Mouse (Mus musculus) effector memory CD4-positive, alpha-beta T cell, adult 5 months (primary cell): ENCODE results near the gene Plch2. TPM values are rescaled to one million over a fixed set of nuclear protein-coding genes. Genes with fewer than 3 reads are reported as not detected.

Source experiments
- polyA plus RNA-seq: library from polyadenylated mRNA; unstranded; fragments of 100-300 nt; shearing (Covaris generic); gene quantifications from one replicate; pipeline ENCODE4 v1.2.1, GENCODE M21; 2017

The Plch2 gene
- polyA plus RNA-seq = not detected

GRCm38 (mm10) chr4:155056724-155057123 lies at the start of gene Plch2:
Plch2 (minus strand) TSS chr4:155056784.

GRCm38 (mm10) chr4:155086108-155087024 lies 29.8 kb upstream of the Plch2 start, which contains the start of the genes Rer1 and Morn1:
Rer1 (minus strand) TSS chr4:155086382.
Morn1 (plus strand) TSS chr4:155086577.

GRCm38 (mm10) chr4:155066834-155067522 lies 10.4 kb upstream of the Plch2 start, which contains the start of gene Pex10:
Pex10 (plus strand) TSS chr4:155067016.

GRCm38 (mm10) chr4:154963901-154964580 lies 92.5 kb downstream of the Plch2 start, which contains the start of gene Pank4:
Pank4 (plus strand) TSS chr4:154964123.

GRCm38 (mm10) chr4:154960690-154961225 lies 95.8 kb downstream of the Plch2 start, which contains the start of gene Hes5:
Hes5 (plus strand) TSS chr4:154960923.

Other genes starting within 250 kb of the Plch2 start
- gene Ttc34, start 219.3 kb downstream of the Plch2 start, polyA plus RNA-seq = not detected
- gene Mmel1, start 187.2 kb downstream of the Plch2 start, polyA plus RNA-seq = not detected
- 7.6 TPM for gene Fam213b, start 157.6 kb downstream of the Plch2 start, polyA plus RNA-seq
- 8.3 TPM for gene Tnfrsf14, start 128.2 kb downstream of the Plch2 start, polyA plus RNA-seq
- gene Hes5, start 95.9 kb downstream of the Plch2 start, polyA plus RNA-seq = 0.40 TPM
- 52.9 TPM for gene Pank4, start 92.7 kb downstream of the Plch2 start, polyA plus RNA-seq
- 6.1 TPM for gene Pex10, start 10.2 kb upstream of the Plch2 start, polyA plus RNA-seq
- 125 TPM for gene Rer1, start 29.6 kb upstream of the Plch2 start, polyA plus RNA-seq
- 3.0 TPM for gene Morn1, start 29.8 kb upstream of the Plch2 start, polyA plus RNA-seq
- 136 TPM for gene Ski, start 165.8 kb upstream of the Plch2 start, polyA plus RNA-seq
- gene Faap20, start 193.0 kb upstream of the Plch2 start, polyA plus RNA-seq = 51.6 TPM